Mouse (Mus musculus) testis, adult 2 months (tissue): ENCODE data around the gene Prss56. TPM values are rescaled to one million over a fixed set of nuclear protein-coding genes. Genes with fewer than 3 reads are reported as not detected.

Experiments used
- H3K27ac ChIP-seq: fragments of 200-500 bp; 2 replicates; pipeline ENCODE4 v1.5.1; 2012; ENCODE audit warnings: low read depth, low read length; ENCODE audit not compliant: control insufficient read depth, insufficient read depth
- H3K27me3 ChIP-seq: fragments of 200-500 bp; 2 replicates; pipeline ENCODE4 v1.6.1; 2012; ENCODE audit warnings: mild to moderate bottlenecking, low read length, moderate library complexity; ENCODE audit not compliant: control insufficient read depth, insufficient read depth
- H3K36me3 ChIP-seq: fragments of 200-500 bp; 2 replicates; pipeline ENCODE4 v1.6.1; 2012; ENCODE audit warnings: mild to moderate bottlenecking, low read length; ENCODE audit not compliant: control insufficient read depth, insufficient read depth
- H3K4me1 ChIP-seq: fragments of 200-500 bp; 2 replicates; pipeline ENCODE4 v1.6.1; 2012; ENCODE audit warnings: low read length; ENCODE audit not compliant: control insufficient read depth, insufficient read depth
- H3K4me3 ChIP-seq: fragments of 200-500 bp; 2 replicates; pipeline ENCODE4 v1.5.1; 2012; ENCODE audit warnings: low read depth, mild to moderate bottlenecking, low read length, moderate library complexity, mixed read lengths; ENCODE audit not compliant: control insufficient read depth
- CTCF ChIP-seq: fragments of 200-500 bp; IDR thresholded peaks from 2 replicates; pipeline ENCODE4 v1.5.1; 2012; ENCODE audit warnings: low read depth, mild to moderate bottlenecking, inconsistent platforms, low read length, moderate library complexity; ENCODE audit not compliant: control insufficient read depth, insufficient read depth, insufficient replicate concordance
- POLR2A ChIP-seq: fragments of 200-500 bp; IDR thresholded peaks from 2 replicates; pipeline ENCODE4 v1.6.1; 2012; ENCODE audit warnings: low read depth, mild to moderate bottlenecking, inconsistent platforms, low read length, moderate library complexity; ENCODE audit not compliant: control insufficient read depth
- polyA plus RNA-seq: library from polyadenylated mRNA; depleted of rRNA; stranded (reverse); fragments of >200 nt; gene quantifications from 2 replicates; pipeline ENCODE4 v1.2.3, GENCODE M21; 2012

Gene Prss56
- polyA plus RNA-seq, 1 experiment, result 19.1 TPM

GRCm38 (mm10) chr1:87213735-87214704, 30.9 kb downstream of the Prss56 start, which contains the start of gene Eif4e2:
Gene Eif4e2 (plus strand): TSS chr1:87213914.
- H3K27me3 ChIP-seq, result no peaks in the 10 kb centered on the region
- peaks cover 8% of the 10 kb centered on the region; the same call in 1 of the 2 replicates for H3K4me1 ChIP-seq
- peak within 1 kb of the TSS; percentile 95 for H3K4me3 ChIP-seq
- H3K27ac ChIP-seq, result peak within 1 kb of the TSS; percentile 93
- H3K36me3 ChIP-seq, result no peaks in the 10 kb centered on the region
- TF ChIP-seq POLR2A, result peak; percentile 72
- 0 out of 2 replicates have a peak, but pooled peaks have one; percentile 8 for TF ChIP-seq CTCF

- TF ChIP-seq POLR2A (no peak), CTCF (no peak)
- Histone ChIP-seq H3K27me3 (no peaks in the 10 kb centered on the region), H3K4me1 (peaks cover 8% of the 10 kb centered on the region; the same call in 1 of the 2 replicates), H3K27ac (no peak overlapping the region), H3K4me3 (peak overlapping the region; percentile 95), H3K36me3 (no peaks in the 10 kb centered on the region)
Observed at GRCm38 (mm10) chr1:87214748-87215147, 31.6 kb downstream of the Prss56 start.

- TF ChIP-seq POLR2A, result no peak
- TF ChIP-seq CTCF, result no peak
- Histone ChIP-seq H3K36me3 (no peaks in the 10 kb centered on the region), H3K27me3 (no peaks in the 10 kb centered on the region), H3K4me1 (peaks cover 7% of the 10 kb centered on the region; the same call in 1 of the 2 replicates), H3K4me3 (no peak overlapping the region), H3K27ac (no peak overlapping the region)
Observed at GRCm38 (mm10) chr1:87217938-87218337, 34.8 kb downstream of the Prss56 start.

GRCm38 (mm10) chr1:87225739-87226138, 42.6 kb downstream of the Prss56 start:
- TF ChIP-seq CTCF, result no peak
- TF ChIP-seq POLR2A, result no peak
- H3K27ac ChIP-seq, result no peak overlapping the region
- no peaks in the 10 kb centered on the region for H3K4me1 ChIP-seq
- H3K4me3 ChIP-seq, result no peak overlapping the region
- H3K36me3 ChIP-seq, result peaks cover 5% of the 10 kb centered on the region
- H3K27me3 ChIP-seq, result no peaks in the 10 kb centered on the region

- Histone ChIP-seq H3K36me3 (peaks cover 5% of the 10 kb centered on the region), H3K27me3 (no peaks in the 10 kb centered on the region), H3K27ac (no peak overlapping the region), H3K4me1 (no peaks in the 10 kb centered on the region), H3K4me3 (no peak overlapping the region)
- TF ChIP-seq CTCF, result no peak
- no peak for TF ChIP-seq POLR2A
Observed at GRCm38 (mm10) chr1:87226409-87227159, 43.5 kb downstream of the Prss56 start.

GRCm38 (mm10) chr1:87227160-87227550, 44.0 kb downstream of the Prss56 start:
- Histone ChIP-seq H3K4me3 (no peak overlapping the region), H3K27me3 (no peaks in the 10 kb centered on the region), H3K4me1 (no peaks in the 10 kb centered on the region), H3K27ac (no peak overlapping the region), H3K36me3 (peaks cover 5% of the 10 kb centered on the region)
- TF ChIP-seq POLR2A (no peak), CTCF (no peak)

GRCm38 (mm10) chr1:87230606-87231005, 47.5 kb downstream of the Prss56 start:
- Histone ChIP-seq H3K4me3 (no peak overlapping the region), H3K27ac (no peak overlapping the region), H3K27me3 (no peaks in the 10 kb centered on the region), H3K36me3 (peaks cover 4% of the 10 kb centered on the region), H3K4me1 (no peaks in the 10 kb centered on the region)
- TF ChIP-seq CTCF (no peak), POLR2A (no peak)
